Mouse (Mus musculus) hindbrain, postnatal 0 days (tissue): ENCODE measurements around the gene Igsf3. TPM values are rescaled to one million over a fixed set of nuclear protein-coding genes. Genes with fewer than 3 reads are reported as not detected.

Source experiments
- ATAC-seq: fragments of 200-750 bp; cut with Nextera tagmentation; 2 replicates; pipeline ENCODE4 v1.8.0; 2017; ENCODE audit warnings: mild to moderate bottlenecking, moderate TSS enrichment, moderate library complexity
- DNase-seq: peaks from one replicate; pipeline ENCODE4 v3.0.0-alpha.2; 2015; ENCODE audit warnings: low spot score
- H3K27ac ChIP-seq: fragments of 300-500 bp; sonication (generic); 2 replicates; pipeline ENCODE4 v1.5.1; 2014; ENCODE audit warnings: mild to moderate bottlenecking
- H3K27me3 ChIP-seq: fragments of 300-500 bp; sonication (generic); 2 replicates; pipeline ENCODE4 v1.6.1; 2014; ENCODE audit warnings: low read length, mixed read lengths; ENCODE audit not compliant: insufficient read depth
- H3K36me3 ChIP-seq: fragments of 300-500 bp; sonication (generic); 2 replicates; pipeline ENCODE4 v1.6.1; 2014; ENCODE audit warnings: low read length, mixed read lengths; ENCODE audit not compliant: insufficient read depth
- H3K4me1 ChIP-seq: fragments of 300-500 bp; sonication (generic); 2 replicates; pipeline ENCODE4 v1.6.1; 2014; ENCODE audit warnings: antibody characterized with exemption, low read length, mixed read lengths; ENCODE audit not compliant: insufficient read depth
- H3K4me2 ChIP-seq: fragments of 300-500 bp; sonication (generic); 2 replicates; pipeline ENCODE4 v1.6.1; 2014; ENCODE audit warnings: low read depth, mild to moderate bottlenecking, low read length, moderate library complexity, mixed read lengths
- H3K4me3 ChIP-seq: fragments of 300-500 bp; sonication (generic); 2 replicates; pipeline ENCODE4 v1.5.1; 2014; ENCODE audit warnings: low read length
- H3K9ac ChIP-seq: fragments of 300-500 bp; sonication (generic); replicated peaks from 2 replicates; pipeline ENCODE4 v1.6.1; 2014; ENCODE audit warnings: mild to moderate bottlenecking, low read length, moderate library complexity, mixed read lengths
- H3K9me3 ChIP-seq: fragments of 300-500 bp; sonication (generic); 2 replicates; pipeline ENCODE4 v1.6.1; 2016; ENCODE audit warnings: low read length, mixed read lengths
- CTCF ChIP-seq: IDR thresholded peaks from 2 replicates; pipeline ENCODE4 v1.5.1; 2016; ENCODE audit warnings: antibody characterized with exemption, control low read depth, low read depth
- WGBS: fragments of 180-500 bp; shearing (Covaris S2); extraction: QIAGEN DNeasy Blood & Tissue Kit; methylation state at CpG from one replicate; pipeline ENCODE4 v1.1.7; 2014; 5-methylcytosine and 5-hydroxymethylcytosine counted together
- polyA plus RNA-seq: library from polyadenylated mRNA; unstranded; fragments of >200 nt; fragmentation: Nextera tagmentation; extraction: Ambion mirVana; gene quantifications from 2 replicates; pipeline ENCODE4 v1.2.1, GENCODE M21; 2015
- total RNA-seq: library from RNA; depleted of rRNA; stranded (reverse); fragments of >200 nt; gene quantifications from 2 replicates; pipeline ENCODE4 v1.2.3, GENCODE M21; 2014

Gene Igsf3
- total and polyA plus RNA-seq, 2 experiments from 2014 or later = 65.7 to 76.3 TPM

DNA sequence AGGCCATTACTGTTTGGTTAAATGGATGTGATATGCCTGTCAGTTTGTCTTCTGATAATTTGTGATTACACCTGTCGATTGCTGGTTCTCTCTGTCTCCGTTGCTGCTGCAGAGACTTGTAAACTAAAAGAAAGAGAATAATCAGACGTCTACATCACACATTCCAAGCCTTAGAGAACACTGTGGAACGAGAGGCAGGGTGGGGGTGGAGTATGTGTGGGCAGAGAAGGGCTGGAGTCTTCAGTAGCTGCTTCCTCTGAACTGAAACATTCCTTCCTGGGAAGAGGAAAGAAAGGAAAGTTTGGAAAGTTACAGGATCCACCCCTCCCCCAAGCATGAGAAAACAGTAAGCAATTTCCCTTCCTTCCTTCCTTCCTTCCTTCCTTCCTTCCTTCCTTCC is 95.0 kb downstream of the Igsf3 start:
- no peaks in the 10 kb centered on the region for H3K4me1 ChIP-seq
- DNase-seq = no peak
- no peaks in the 10 kb centered on the region for H3K27me3 ChIP-seq
- no peak for ATAC-seq
- 46% methylated on average over 4 of the region's 4 CpGs for WGBS
- H3K36me3 ChIP-seq = no peaks in the 10 kb centered on the region
- H3K9ac ChIP-seq = no peak overlapping the region
- H3K4me3 ChIP-seq = no peak overlapping the region
- H3K9me3 ChIP-seq = no peaks in the 10 kb centered on the region
- H3K27ac ChIP-seq = no peak overlapping the region
- no peak for TF ChIP-seq CTCF
- H3K4me2 ChIP-seq = no peak overlapping the region

DNA sequence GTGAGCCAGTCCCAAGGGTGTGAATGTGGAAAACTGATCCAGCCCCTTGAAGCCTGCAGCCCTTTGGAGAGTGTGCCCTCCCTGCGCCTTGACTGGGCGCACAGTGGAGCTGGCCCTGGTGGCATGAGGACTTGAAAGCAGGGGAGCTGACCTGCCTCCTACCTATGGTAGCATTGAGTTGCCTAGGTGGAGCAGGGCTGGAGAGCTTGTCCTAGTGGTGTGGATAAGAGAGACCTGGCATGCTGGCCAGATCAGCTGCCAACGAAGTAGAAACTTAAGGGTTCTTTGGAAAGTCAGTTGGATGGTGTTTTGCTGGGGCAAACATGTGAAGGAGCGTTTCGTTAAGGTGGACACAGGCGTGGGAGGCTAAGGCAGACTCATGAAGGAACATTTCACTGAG is 105.1 kb downstream of the Igsf3 start:
- no peak overlapping the region for H3K27ac ChIP-seq
- WGBS = 96% methylated on average over 6 of the region's 6 CpGs

GRCm38 (mm10) chr3:101483256-101483983 is 106.5 kb downstream of the Igsf3 start:
- TF ChIP-seq CTCF = no peak
- no peaks in the 10 kb centered on the region for H3K27me3 ChIP-seq
- H3K9me3 ChIP-seq = no peaks in the 10 kb centered on the region
- ATAC-seq (peak; percentile 46; the same call in 1 of the 2 replicates), DNase-seq (no peak)
- no peak overlapping the region for H3K4me3 ChIP-seq
- H3K9ac ChIP-seq = no peak overlapping the region
- WGBS = 48% methylated on average over 3 of the region's 3 CpGs
- no peak overlapping the region for H3K27ac ChIP-seq
- H3K4me2 ChIP-seq = no peak overlapping the region
- H3K4me1 ChIP-seq = no peaks in the 10 kb centered on the region
- H3K36me3 ChIP-seq = no peaks in the 10 kb centered on the region

More for the DNA sequence above, 105.1 kb downstream of the Igsf3 start:
- no peaks in the 10 kb centered on the region for H3K27me3 ChIP-seq
- TF ChIP-seq CTCF = no peak
- H3K4me2 ChIP-seq = no peak overlapping the region
- H3K4me3 ChIP-seq = no peak overlapping the region
- no peaks in the 10 kb centered on the region for H3K36me3 ChIP-seq
- no peaks in the 10 kb centered on the region for H3K4me1 ChIP-seq
- no peak overlapping the region for H3K9ac ChIP-seq
- no peak for DNase-seq
- H3K9me3 ChIP-seq = no peaks in the 10 kb centered on the region
- no peak; the same call in none of the 2 replicates for ATAC-seq

DNA sequence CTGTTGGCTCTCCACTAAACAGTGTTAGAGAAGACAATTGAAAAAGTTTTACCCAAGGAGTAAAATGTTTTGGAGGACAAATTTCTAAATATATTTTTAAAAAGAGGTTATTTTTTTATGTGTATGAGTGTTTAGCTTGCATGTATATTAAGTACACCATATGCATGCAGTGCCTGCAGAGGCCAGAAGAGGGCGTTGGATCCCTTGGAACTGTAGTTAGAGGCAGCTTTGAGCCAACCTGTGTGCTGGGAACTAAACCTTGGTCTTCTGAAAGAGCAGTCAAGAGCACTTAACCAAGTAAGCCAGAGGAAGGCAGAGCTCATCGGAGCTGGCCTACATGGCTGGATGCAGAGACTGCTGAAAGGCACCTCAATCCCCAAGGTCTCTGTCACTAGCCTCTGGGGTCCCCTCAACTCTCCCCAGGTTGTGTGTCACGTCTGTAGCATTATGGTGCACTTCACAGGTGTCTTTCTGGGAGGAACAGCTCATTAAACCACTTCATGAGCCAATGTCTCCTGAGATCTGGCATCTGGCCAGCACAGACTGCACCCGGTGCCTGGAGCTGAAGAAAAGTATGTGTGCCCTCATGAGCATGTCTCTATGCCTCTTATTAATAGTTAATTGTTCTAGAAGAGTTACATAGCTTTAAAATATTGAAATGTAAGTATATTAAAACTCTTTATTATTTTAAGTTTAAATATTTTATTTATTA is 109.3 kb downstream of the Igsf3 start:
- Histone ChIP-seq H3K36me3 (no peaks in the 10 kb centered on the region), H3K4me2 (no peak overlapping the region), H3K27ac (no peak overlapping the region), H3K27me3 (no peaks in the 10 kb centered on the region), H3K4me1 (no peaks in the 10 kb centered on the region), H3K4me3 (no peak overlapping the region), H3K9me3 (no peaks in the 10 kb centered on the region), H3K9ac (no peak overlapping the region)
- ATAC-seq = no peak
- peak; percentile 46 for DNase-seq
- TF ChIP-seq CTCF = no peak; the same call in 1 of the 2 replicates
- 41% methylated on average over 4 of the region's 4 CpGs for WGBS

- Histone ChIP-seq H3K4me2 (no peak overlapping the region), H3K9ac (no peak overlapping the region), H3K27ac (no peak overlapping the region), H3K9me3 (no peaks in the 10 kb centered on the region), H3K27me3 (no peaks in the 10 kb centered on the region), H3K36me3 (no peaks in the 10 kb centered on the region), H3K4me3 (no peak overlapping the region), H3K4me1 (no peaks in the 10 kb centered on the region)
- no peak for TF ChIP-seq CTCF
- no peak for ATAC-seq
- DNase-seq = no peak
- WGBS = 88% methylated on average over 5 of the region's 5 CpGs
Observed at GRCm38 (mm10) chr3:101487436-101487835, 110.6 kb downstream of the Igsf3 start.

DNA sequence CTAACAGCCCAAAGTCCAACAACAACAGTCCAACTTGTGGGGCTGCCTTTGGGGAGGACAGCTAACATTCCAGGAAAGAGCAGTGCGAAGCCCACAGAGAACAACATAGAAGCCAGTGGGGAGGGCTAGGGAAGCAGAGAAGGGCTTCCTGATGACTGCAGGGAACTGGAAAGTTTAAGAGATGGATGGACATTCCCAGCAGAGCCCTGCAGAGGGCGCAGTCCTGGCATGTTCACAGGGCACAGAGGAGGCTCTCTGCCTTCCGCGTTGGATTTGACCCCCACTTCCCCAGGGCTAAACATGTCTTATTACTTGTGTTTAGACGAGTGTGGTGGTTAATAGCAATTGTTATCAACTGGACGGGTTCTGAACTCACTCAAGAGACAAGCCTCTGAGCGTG is 111.3 kb downstream of the Igsf3 start:
- TF ChIP-seq CTCF = no peak
- H3K9ac ChIP-seq = no peak overlapping the region
- H3K4me2 ChIP-seq = no peak overlapping the region
- H3K9me3 ChIP-seq = no peaks in the 10 kb centered on the region
- H3K36me3 ChIP-seq = no peaks in the 10 kb centered on the region
- H3K4me1 ChIP-seq = no peaks in the 10 kb centered on the region
- DNase-seq (no peak), ATAC-seq (no peak)
- H3K27ac ChIP-seq = no peak overlapping the region
- WGBS = 82% methylated on average over 7 of the region's 7 CpGs
- H3K4me3 ChIP-seq = no peak overlapping the region
- no peaks in the 10 kb centered on the region for H3K27me3 ChIP-seq

- 67% methylated on average over 9 of the region's 9 CpGs for WGBS
- no peak overlapping the region for H3K27ac ChIP-seq
Observed at GRCm38 (mm10) chr3:101490515-101490914, 113.6 kb downstream of the Igsf3 start.

More at GRCm38 (mm10) chr3:101490515-101490914, 113.6 kb downstream of the Igsf3 start:
- Histone ChIP-seq H3K4me3 (no peak overlapping the region), H3K4me2 (no peak overlapping the region), H3K9ac (no peak overlapping the region), H3K27me3 (no peaks in the 10 kb centered on the region), H3K9me3 (no peaks in the 10 kb centered on the region), H3K36me3 (no peaks in the 10 kb centered on the region), H3K4me1 (0 out of 2 replicates have a peak, but pooled peaks cover 2% of the 10 kb centered on the region)
- TF ChIP-seq CTCF = no peak
- DNase-seq = no peak
- ATAC-seq = no peak
